Mouse (Mus musculus): ENCODE measurements around the gene Foxo3. TPM values are rescaled to one million over a fixed set of nuclear protein-coding genes. Genes with fewer than 3 reads are reported as not detected.

Gene Foxo3
- polyA plus RNA-seq, 1 experiment from 2014 or later, result 4.8 TPM

DNA sequence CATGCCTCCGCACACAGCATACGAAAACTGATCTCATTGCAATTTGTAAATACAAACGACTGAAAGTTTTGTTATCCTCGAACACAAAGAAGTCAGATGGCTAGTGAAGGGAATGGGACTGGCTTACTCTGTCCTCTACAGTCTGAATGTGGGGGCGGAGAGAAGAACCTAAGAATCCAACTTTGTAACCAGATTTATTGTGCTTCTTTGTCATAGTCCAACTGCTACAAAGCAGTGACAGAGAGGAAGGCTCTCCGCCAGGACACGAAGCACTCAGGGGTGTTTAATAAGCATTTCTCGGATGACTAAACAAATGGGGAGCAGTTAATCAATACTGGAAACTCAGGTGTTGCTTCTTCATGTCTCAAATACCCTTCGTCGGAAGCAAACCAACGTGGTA, 43.6 kb downstream of the Foxo3 start:
- ATAC-seq (ENCODE audit: low FRiP score, low read depth), result no peak
- no peaks in the 10 kb centered on the region for H3K9me3 ChIP-seq
- no peak overlapping the region for H3K4me2 ChIP-seq
- no peak overlapping the region for H3K27ac ChIP-seq (replicated peaks)
- H3K4me1 ChIP-seq (replicated peaks), result peaks cover 13% of the 10 kb centered on the region
- 67% methylated on average over 11 of the region's 11 CpGs for WGBS
- no peaks in the 10 kb centered on the region for H3K36me3 ChIP-seq
- no peak overlapping the region for H3K4me3 ChIP-seq
- H3K9ac ChIP-seq, result no peak overlapping the region
- H3K27me3 ChIP-seq, result no peaks in the 10 kb centered on the region

DNA sequence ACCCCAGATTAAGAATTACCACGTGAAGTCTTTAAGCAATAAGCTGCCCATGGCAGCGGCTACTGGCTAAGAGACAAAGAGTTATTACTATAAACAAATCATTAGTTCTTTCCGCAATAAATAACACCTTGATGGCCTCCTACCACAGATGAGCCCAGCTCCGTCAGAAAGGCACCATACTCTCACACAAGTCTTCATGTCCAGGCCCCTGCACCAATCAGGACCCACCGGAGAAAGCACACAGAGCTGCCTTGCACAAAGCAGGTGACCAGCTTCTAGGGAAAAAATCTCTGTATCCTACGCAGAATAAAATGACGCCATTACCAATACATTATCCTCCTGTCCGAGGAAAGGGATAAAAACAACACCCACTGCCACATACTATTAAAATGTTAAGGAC, 44.7 kb downstream of the Foxo3 start:
- H3K27ac ChIP-seq (replicated peaks), result no peak overlapping the region
- H3K4me3 ChIP-seq, result no peak overlapping the region
- no peaks in the 10 kb centered on the region for H3K9me3 ChIP-seq
- H3K27me3 ChIP-seq, result no peaks in the 10 kb centered on the region
- peaks cover 20% of the 10 kb centered on the region for H3K4me1 ChIP-seq (replicated peaks)
- no peak overlapping the region for H3K9ac ChIP-seq
- WGBS, result 77% methylated on average over 8 of the region's 8 CpGs
- H3K36me3 ChIP-seq, result no peaks in the 10 kb centered on the region
- no peak overlapping the region for H3K4me2 ChIP-seq
- no peak for ATAC-seq (ENCODE audit: low FRiP score, low read depth)

DNA sequence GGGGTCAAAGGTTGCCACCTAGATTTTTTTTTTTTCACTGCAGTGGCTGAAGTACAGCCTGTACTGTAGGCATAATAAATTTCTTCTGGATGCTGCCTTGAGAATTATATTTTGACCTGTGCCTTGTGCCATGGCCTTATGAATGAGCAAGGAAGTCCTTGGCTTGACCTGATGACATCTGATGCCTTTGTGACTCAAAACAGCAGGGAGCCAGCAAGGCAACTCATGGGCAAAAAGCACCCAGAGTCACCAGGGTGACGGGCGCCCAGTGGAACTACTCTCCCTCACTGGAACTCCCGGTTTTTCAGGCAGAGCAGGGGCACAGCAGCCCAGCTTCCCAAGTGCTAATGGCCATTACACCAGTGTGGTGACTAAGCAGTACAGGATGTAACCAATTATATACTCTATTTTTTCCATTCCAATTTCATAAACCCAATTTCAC, 45.4 kb downstream of the Foxo3 start:
- H3K9ac ChIP-seq, result no peak overlapping the region
- no peak for ATAC-seq (ENCODE audit: low FRiP score, low read depth)
- H3K27ac ChIP-seq (replicated peaks), result no peak overlapping the region
- no peak overlapping the region for H3K4me3 ChIP-seq
- H3K4me2 ChIP-seq, result no peak overlapping the region
- H3K27me3 ChIP-seq, result no peaks in the 10 kb centered on the region
- 77% methylated on average over 3 of the region's 3 CpGs for WGBS
- H3K9me3 ChIP-seq, result no peaks in the 10 kb centered on the region
- H3K4me1 ChIP-seq (replicated peaks), result peaks cover 20% of the 10 kb centered on the region
- H3K36me3 ChIP-seq, result no peaks in the 10 kb centered on the region

DNA sequence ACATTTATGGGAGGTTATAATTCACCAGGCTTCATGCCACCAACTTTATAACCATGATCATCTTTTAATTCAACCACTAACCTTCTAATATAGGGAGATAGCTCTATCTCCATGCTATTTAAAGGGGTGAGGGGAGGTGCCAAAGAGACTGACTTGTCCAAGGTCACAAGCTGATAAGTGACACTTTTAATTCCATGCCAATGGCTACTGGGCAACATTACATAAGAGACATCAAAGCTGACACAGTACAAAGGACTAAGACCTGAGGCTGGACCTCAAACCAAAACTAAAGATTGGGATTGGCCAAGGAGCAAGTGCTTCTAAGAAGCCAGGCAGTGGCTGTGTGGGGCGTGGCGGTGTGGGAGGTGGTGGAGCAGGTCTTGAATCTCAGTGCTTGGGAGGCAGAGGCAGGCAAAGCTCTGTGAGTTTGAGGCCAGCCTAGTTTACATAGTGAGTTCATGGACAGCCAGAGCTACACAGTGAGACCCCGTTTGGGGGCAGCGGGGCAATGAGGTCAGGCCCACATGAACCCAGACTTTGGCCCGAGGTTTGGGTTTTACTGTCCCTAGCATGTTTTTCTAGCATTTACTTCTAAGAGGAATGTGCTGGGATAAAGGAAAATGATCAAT, 46.0 kb downstream of the Foxo3 start:
- no peak for ATAC-seq (ENCODE audit: low FRiP score, low read depth)
- H3K36me3 ChIP-seq, result no peaks in the 10 kb centered on the region
- H3K27ac ChIP-seq (replicated peaks), result no peak overlapping the region
- WGBS, result 91% methylated on average over 5 of the region's 5 CpGs
- H3K4me2 ChIP-seq, result no peak overlapping the region
- H3K9ac ChIP-seq, result no peak overlapping the region
- peaks cover 20% of the 10 kb centered on the region for H3K4me1 ChIP-seq (replicated peaks)
- H3K27me3 ChIP-seq, result no peaks in the 10 kb centered on the region
- no peaks in the 10 kb centered on the region for H3K9me3 ChIP-seq
- H3K4me3 ChIP-seq, result no peak overlapping the region

DNA sequence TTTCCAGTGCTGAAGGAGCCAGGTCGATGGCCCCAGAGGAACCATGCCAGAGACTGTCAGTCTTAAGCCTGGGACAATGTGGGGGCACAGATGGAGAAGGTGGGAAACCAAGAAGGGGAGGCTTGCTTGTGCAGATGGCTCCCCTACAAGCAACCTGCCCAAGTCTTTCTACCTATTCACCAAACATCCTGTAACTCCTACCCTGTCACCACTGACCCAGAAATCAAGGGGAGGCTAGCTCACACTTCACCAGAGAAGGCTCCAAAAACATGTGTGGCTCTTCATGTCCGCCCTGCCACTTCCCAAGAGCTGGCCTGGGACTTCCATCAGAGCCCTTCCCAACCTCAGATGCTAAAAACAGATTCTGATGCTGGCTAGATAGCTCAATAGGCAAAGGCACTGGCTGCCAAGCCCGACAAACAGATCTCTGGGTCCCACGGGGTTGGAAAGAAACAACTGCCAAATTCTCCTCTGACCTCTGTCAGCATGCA, 48.8 kb downstream of the Foxo3 start:
- Histone ChIP-seq H3K4me1 (replicated peaks) (peaks cover 17% of the 10 kb centered on the region), H3K4me3 (no peak overlapping the region), H3K27me3 (no peaks in the 10 kb centered on the region), H3K9me3 (no peaks in the 10 kb centered on the region), H3K36me3 (no peaks in the 10 kb centered on the region), H3K4me2 (no peak overlapping the region), H3K9ac (no peak overlapping the region), H3K27ac (replicated peaks) (no peak overlapping the region)
- WGBS, result 63% methylated on average over 4 of the region's 4 CpGs
- no peak for ATAC-seq (ENCODE audit: low FRiP score, low read depth)

DNA sequence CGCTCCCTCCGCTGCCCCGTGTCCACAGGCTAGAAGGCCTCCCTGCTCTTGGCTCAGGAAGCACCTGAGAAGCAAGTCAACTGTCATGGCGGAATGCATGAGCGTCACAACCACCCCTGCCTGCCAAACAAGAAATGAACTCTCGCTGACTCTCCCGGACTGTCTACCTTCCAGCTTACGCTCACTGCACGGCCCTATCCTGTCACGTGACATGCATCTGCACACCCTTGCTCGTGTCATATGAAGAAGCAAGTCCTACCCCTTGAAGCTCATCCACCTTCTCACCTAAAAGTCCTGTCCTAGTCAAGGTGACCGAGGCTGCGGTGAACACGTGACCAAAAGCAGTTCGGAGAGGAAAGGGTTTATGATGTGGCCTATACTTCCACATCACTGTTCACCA, 50.4 kb downstream of the Foxo3 start:
- no peaks in the 10 kb centered on the region for H3K36me3 ChIP-seq
- H3K4me2 ChIP-seq, result no peak overlapping the region
- no peak overlapping the region for H3K4me3 ChIP-seq
- no peaks in the 10 kb centered on the region for H3K9me3 ChIP-seq
- WGBS, result 95% methylated on average over 15 of the region's 15 CpGs
- peaks cover 16% of the 10 kb centered on the region for H3K4me1 ChIP-seq (replicated peaks)
- no peaks in the 10 kb centered on the region for H3K27me3 ChIP-seq
- H3K27ac ChIP-seq (replicated peaks), result no peak overlapping the region
- ATAC-seq (ENCODE audit: low FRiP score, low read depth), result no peak
- no peak overlapping the region for H3K9ac ChIP-seq

DNA sequence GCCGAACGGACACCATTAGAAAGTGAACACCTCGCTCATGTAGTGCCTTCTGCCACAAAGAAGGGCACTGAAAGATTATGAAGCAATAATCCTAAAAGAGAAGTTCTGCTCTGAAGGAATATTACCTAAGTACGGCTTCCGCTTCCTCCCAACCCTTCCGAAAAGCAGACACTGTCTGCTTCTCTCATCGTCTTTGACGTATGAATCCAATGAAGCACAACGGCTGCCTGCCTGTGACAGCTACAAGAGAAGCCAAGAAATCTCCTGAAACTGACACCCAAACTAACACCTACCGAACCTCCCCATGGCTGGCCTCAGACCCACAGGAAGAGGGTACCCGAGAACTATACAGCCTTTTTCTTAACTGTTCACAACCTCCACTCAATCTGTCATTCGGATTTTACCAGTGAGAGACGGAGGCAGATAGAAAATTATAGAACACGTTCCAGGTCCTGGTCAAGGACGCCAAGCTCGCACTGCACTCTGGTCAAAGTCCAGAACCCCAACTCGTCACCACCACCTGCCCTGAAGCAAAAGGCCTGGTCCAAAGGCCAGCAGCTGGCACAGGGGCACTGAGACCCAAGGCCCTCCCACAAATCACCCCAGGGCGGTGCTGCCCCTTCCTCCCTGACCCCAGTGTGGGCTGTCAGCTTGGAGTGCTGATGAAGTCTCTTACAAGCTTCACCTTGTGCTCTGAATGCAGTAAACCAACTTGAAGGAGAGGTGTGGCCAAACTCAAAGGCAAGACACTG, 51.2 kb downstream of the Foxo3 start:
- Histone ChIP-seq H3K4me1 (replicated peaks) (peaks cover 19% of the 10 kb centered on the region), H3K9ac (no peak overlapping the region), H3K27ac (replicated peaks) (no peak overlapping the region), H3K4me3 (no peak overlapping the region), H3K4me2 (no peak overlapping the region), H3K9me3 (no peaks in the 10 kb centered on the region), H3K36me3 (no peaks in the 10 kb centered on the region), H3K27me3 (no peaks in the 10 kb centered on the region)
- 86% methylated on average over 18 of the region's 18 CpGs for WGBS
- no peak for ATAC-seq (ENCODE audit: low FRiP score, low read depth)

DNA sequence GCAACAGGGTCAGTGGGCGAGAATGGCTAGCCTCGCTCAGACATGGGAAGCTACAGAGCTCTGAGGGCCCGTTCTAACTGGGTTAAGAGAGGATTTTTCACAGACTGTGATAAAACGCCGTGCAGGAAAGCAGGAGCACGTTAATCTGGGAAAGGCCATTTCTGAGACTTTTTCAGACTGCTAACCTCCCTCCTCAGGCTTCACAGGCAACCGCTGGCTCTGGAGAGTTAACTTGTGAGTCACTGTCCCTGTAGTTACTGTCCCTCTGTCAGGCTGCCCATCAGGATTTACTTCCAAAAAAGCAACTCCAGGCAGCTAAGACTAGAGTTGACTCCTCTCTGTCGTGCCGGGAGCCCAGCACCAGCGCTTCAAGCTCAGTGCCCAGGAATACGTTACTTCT, 54.6 kb downstream of the Foxo3 start:
- no peak for ATAC-seq (ENCODE audit: low FRiP score, low read depth)

DNA sequence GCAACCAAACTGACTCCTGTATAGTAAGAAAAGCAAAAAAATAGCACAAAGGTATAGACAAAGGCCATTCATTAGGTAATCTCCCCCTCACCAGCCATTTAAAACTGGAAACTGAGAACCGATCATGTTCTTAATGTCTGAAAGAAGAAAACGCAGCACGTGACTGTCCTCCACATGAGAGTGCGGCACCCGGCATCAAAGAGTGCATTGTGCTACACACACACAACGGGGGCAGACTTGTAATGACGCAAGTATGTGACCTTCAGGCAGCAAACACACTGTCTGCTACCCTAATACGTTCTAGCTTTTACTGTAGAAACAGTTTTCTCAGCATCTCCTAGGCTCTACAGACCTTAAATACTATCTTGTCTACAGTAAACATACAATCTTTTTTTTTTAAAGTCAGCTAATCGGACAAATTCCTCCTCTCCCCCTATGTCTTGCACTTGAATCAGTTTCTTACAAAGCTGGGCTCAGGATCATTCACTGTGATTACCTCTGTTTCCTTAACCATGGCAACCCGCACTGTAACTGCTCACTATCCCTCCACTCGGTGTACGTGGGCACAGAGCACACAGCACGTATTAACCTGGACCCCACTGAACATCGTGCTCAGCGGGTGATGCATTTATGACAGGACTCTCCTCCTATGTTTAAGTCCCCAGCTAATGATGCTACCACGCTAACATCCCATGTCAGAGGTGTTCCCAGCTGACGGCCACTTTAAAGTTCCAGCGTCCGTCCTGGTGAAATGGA, 55.2 kb downstream of the Foxo3 start:
- Histone ChIP-seq H3K27me3 (no peaks in the 10 kb centered on the region), H3K36me3 (no peaks in the 10 kb centered on the region), H3K4me3 (no peak overlapping the region), H3K9ac (no peak overlapping the region), H3K9me3 (no peaks in the 10 kb centered on the region), H3K4me1 (replicated peaks) (0 out of 2 replicates have a peak, but pooled peaks cover 7% of the 10 kb centered on the region), H3K4me2 (no peak overlapping the region), H3K27ac (replicated peaks) (no peak overlapping the region)
- whole genome bisulfite sequencing, result 70% methylated on average over 19 of the region's 19 CpGs
- no peak for ATAC-seq (ENCODE audit: low FRiP score, low read depth)

More for the DNA sequence above, 54.6 kb downstream of the Foxo3 start:
- WGBS, result 81% methylated on average over 11 of the region's 11 CpGs
- Histone ChIP-seq H3K4me2 (no peak overlapping the region), H3K4me3 (no peak overlapping the region), H3K9ac (no peak overlapping the region), H3K27ac (replicated peaks) (no peak overlapping the region), H3K4me1 (replicated peaks) (0 out of 2 replicates have a peak, but pooled peaks cover 7% of the 10 kb centered on the region), H3K9me3 (no peaks in the 10 kb centered on the region), H3K27me3 (no peaks in the 10 kb centered on the region), H3K36me3 (no peaks in the 10 kb centered on the region)

DNA sequence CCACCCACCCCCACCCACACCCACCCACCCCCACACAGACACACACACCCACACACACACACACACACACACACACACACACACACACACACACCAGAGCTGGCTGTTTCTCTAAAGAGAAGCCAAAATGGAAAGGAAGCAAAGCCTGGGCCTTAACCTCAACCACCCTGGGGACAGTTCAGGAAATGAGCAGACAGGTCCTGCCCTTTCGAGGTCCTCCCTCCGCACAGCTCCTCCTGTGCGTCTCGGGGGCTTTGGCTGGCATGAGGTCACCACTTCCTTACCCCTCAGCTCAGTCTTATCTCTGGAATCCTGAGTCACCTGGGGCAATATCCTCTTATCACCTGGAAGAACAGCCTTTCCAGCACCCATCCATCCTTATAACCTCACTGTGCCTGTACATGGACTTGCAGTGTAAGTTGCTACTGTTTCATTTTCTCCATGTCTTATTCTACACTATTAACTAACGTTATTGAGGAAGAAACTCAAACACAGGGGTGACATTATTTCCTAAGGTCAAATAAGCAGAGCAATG, 56.1 kb downstream of the Foxo3 start:
- Histone ChIP-seq H3K27me3 (no peaks in the 10 kb centered on the region), H3K4me3 (no peak overlapping the region), H3K9ac (no peak overlapping the region), H3K4me1 (replicated peaks) (0 out of 2 replicates have a peak, but pooled peaks cover 7% of the 10 kb centered on the region), H3K27ac (replicated peaks) (no peak overlapping the region), H3K9me3 (no peaks in the 10 kb centered on the region), H3K36me3 (no peaks in the 10 kb centered on the region), H3K4me2 (no peak overlapping the region)
- WGBS, result 85% methylated on average over 5 of the region's 5 CpGs
- ATAC-seq (ENCODE audit: low FRiP score, low read depth), result no peak

DNA sequence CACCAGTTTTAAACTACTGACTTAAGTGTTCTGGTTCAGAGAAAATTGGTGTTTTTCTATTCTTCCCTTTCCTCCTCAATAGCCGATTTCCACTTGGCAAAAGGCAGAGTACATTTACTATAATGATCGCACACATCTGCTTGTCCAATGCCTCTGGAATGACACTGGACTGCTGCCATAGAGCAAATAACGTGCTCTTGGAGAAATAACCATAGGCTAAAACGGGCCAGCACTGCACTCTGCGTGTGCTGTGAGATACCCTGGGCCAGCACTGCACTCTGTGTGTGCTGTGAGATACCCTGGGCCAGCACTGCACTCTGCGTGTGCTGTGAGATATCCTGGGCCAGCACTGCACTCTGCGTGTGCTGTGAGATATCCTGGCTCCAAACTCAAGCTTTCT, 65.1 kb downstream of the Foxo3 start:
- Histone ChIP-seq H3K9ac (no peak overlapping the region), H3K36me3 (no peaks in the 10 kb centered on the region), H3K27me3 (no peaks in the 10 kb centered on the region), H3K4me3 (no peak overlapping the region), H3K27ac (replicated peaks) (no peak overlapping the region), H3K9me3 (no peaks in the 10 kb centered on the region), H3K4me2 (no peak overlapping the region), H3K4me1 (replicated peaks) (peaks cover 15% of the 10 kb centered on the region)
- no peak for ATAC-seq (ENCODE audit: low FRiP score, low read depth)
- 76% methylated on average over 7 of the region's 7 CpGs for WGBS

DNA sequence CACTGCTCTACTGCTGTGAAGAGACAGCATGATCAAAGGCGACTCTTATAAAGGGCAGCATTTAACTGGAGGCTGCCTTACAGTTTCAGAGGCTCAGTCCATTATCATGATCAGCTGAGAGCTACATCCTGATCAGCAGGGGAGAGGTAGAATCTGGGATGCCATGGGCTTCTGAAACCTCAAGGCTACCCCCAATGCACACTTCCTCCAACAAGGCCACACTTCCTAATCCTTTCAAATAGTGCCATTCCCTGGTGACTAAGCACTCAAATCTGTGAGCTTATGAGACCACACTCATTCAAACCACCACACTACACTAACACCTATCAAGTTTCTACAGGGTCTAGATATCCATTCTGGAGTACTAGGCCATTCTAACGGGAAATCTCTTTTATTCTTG, 65.9 kb downstream of the Foxo3 start:
- Histone ChIP-seq H3K9me3 (no peaks in the 10 kb centered on the region), H3K27ac (replicated peaks) (no peak overlapping the region), H3K27me3 (no peaks in the 10 kb centered on the region), H3K36me3 (no peaks in the 10 kb centered on the region), H3K9ac (no peak overlapping the region), H3K4me1 (replicated peaks) (peaks cover 15% of the 10 kb centered on the region), H3K4me3 (no peak overlapping the region), H3K4me2 (no peak overlapping the region)
- 48% methylated on average over 2 of the region's 2 CpGs for WGBS
- ATAC-seq (ENCODE audit: low FRiP score, low read depth), result no peak

Data from hindbrain, embryonic 15.5 days (tissue).